Mouse (Mus musculus): ENCODE measurements around the gene Gpr152. TPM values are rescaled to one million over a fixed set of nuclear protein-coding genes. Genes with fewer than 3 reads are reported as not detected.

The Gpr152 gene
- polyA plus RNA-seq, 1 experiment from 2014 or later, result not detected

DNA sequence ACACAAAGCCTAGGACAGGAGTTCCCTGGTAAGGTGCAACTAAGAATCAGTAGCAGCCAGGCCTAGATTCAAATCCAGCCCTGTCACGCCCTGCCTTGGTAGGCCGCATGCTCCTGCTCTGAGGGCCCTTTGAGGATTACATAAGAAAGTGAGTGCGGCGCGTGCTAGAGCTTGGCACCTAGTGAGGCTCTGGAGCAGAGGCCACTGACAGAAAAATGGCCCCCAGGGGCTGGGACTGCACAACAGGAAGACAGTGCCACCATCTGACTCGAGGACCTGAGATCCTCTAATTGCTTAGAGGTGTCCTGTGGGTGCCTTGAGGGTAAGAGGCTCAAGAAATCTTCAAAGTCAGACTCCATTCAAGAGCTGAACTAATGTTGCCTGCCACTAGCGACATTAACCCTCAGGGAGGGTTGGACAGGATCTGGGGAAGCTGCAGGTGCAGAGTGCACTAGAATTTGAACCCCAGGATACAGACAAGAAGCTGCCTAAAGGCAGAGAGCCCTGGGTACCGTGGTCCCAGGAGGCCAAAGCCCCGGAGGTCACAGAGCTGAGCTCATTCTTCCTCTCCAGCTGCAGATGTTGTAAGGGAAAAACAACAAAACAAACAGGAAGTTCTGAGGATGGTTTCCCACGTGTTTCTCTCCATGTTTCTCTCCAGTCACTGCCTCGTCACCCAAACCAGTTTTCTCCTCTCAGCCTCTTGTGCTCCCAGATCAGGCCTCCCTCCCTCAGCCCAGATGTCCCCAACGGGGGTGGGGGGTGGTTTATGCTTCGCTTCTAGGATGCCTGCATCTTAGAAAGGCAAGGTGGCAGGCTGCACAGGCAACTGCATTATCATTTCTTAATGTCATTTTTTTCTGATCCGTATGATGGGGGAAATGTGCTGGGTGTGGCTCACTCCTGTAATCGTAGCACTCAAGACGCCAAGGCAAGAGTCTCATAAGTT is 5.2 kb downstream of the Gpr152 start:
- Histone ChIP-seq H3K4me3 (replicated peaks) (no peak overlapping the region), H3K27me3 (peaks cover 19% of the 10 kb centered on the region; the same call in 1 of the 2 replicates), H3K4me1 (replicated peaks) (peaks cover 43% of the 10 kb centered on the region), H3K9me3 (replicated peaks) (no peaks in the 10 kb centered on the region), H3K36me3 (replicated peaks) (no peaks in the 10 kb centered on the region), H3K9ac (no peak overlapping the region), H3K27ac (replicated peaks) (no peak overlapping the region), H3K4me2 (no peak overlapping the region)
- 63% methylated on average over 16 of the region's 16 CpGs for WGBS (ENCODE audit: insufficient replicate concordance)
- no peak for ATAC-seq (ENCODE audit: insufficient read depth)

DNA sequence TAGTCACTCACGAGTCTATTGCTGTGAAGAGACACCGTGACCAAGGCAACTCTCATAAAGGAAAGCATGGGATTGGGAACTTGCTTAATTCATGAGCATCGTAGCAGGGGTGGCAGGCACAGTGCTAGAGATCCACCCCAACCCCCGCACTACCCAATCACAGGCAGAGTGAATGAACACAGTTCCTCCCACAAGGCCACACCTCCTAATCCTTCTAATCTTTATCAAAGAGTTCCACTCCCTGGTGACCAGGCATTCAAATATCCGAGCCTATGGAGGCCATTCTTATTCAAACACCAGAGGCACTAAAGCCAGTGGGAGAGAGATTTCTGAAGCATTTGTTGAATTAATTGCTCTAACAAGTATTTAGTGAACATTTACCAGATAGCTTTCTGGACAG is 6.3 kb downstream of the Gpr152 start:
- Histone ChIP-seq H3K9me3 (replicated peaks) (no peaks in the 10 kb centered on the region), H3K27ac (replicated peaks) (no peak overlapping the region), H3K4me1 (replicated peaks) (peaks cover 47% of the 10 kb centered on the region), H3K27me3 (peaks cover 11% of the 10 kb centered on the region; the same call in 1 of the 2 replicates), H3K4me2 (no peak overlapping the region), H3K9ac (no peak overlapping the region), H3K4me3 (replicated peaks) (no peak overlapping the region), H3K36me3 (replicated peaks) (peaks cover 10% of the 10 kb centered on the region; the same call in 1 of the 2 replicates)
- no peak for ATAC-seq (ENCODE audit: insufficient read depth)
- WGBS (ENCODE audit: insufficient replicate concordance), result 76% methylated on average over 5 of the region's 5 CpGs

DNA sequence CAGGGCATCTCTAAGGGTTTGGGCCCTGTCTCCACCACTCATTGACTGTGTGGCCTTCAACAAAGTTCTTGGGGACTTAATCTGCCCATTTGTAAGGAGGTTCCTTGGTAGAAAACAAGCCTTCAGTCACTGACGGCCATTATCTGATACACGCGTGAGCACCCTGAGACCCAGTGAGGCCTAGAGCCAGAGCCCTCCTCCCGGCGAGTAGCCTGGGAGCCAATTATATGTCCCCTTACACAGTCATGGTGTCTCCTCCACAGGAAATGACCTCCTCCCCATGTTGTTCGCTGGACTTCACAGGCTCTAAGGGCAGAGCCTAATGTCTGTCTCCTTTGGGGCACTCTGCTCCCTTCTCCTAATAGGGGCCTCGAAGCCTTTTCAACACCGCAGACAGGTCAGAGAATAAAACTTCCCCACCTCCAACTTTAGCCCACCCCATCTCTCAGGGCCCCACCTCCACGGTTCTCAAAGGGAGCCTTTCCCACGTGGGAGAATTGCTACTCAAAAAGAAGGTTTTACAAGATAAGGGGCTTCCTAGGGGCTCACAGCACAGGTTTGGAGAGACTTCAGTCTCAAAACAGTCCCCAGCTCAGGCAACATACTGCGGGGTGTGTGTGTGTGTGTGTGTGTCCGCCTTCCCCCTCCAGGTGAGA is 6.9 kb downstream of the Gpr152 start:
- Histone ChIP-seq H3K4me1 (replicated peaks) (peaks cover 47% of the 10 kb centered on the region), H3K27ac (replicated peaks) (no peak overlapping the region), H3K36me3 (replicated peaks) (peaks cover 15% of the 10 kb centered on the region; the same call in 1 of the 2 replicates), H3K4me3 (replicated peaks) (no peak overlapping the region), H3K4me2 (no peak overlapping the region), H3K9me3 (replicated peaks) (no peaks in the 10 kb centered on the region), H3K27me3 (peaks cover 6% of the 10 kb centered on the region; the same call in 1 of the 2 replicates), H3K9ac (no peak overlapping the region)
- WGBS (ENCODE audit: insufficient replicate concordance), result 65% methylated on average over 12 of the region's 12 CpGs
- ATAC-seq (ENCODE audit: insufficient read depth), result no peak

DNA sequence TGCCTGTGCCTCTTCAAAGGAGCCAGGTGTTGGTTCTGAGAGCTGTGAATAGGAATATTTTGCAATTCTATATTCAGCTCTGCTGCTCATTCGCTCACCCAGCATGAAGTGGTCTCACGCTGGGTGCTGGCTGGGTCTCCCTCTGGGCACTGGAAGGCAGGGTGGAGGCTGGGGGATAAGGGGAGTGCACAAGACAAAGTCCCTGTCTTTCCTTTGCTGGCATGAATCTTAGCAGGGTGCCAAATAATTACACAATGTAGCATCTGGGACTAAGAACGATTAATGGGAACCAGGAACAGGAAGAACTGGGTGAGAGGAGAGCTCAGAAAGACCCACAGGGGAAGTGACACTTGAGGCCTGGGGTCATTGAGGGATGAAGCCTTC is 7.4 kb downstream of the Gpr152 start:
- H3K9me3 ChIP-seq (replicated peaks), result no peaks in the 10 kb centered on the region
- no peak overlapping the region for H3K9ac ChIP-seq
- H3K27me3 ChIP-seq, result peaks cover 5% of the 10 kb centered on the region; the same call in 1 of the 2 replicates
- no peak overlapping the region for H3K4me2 ChIP-seq
- no peak for ATAC-seq (ENCODE audit: insufficient read depth)
- peaks cover 50% of the 10 kb centered on the region for H3K4me1 ChIP-seq (replicated peaks)
- WGBS (ENCODE audit: insufficient replicate concordance), result 51% methylated on average over 3 of the region's 3 CpGs
- H3K27ac ChIP-seq (replicated peaks), result no peak overlapping the region
- peaks cover 20% of the 10 kb centered on the region; the same call in 1 of the 2 replicates for H3K36me3 ChIP-seq (replicated peaks)
- no peak overlapping the region for H3K4me3 ChIP-seq (replicated peaks)

DNA sequence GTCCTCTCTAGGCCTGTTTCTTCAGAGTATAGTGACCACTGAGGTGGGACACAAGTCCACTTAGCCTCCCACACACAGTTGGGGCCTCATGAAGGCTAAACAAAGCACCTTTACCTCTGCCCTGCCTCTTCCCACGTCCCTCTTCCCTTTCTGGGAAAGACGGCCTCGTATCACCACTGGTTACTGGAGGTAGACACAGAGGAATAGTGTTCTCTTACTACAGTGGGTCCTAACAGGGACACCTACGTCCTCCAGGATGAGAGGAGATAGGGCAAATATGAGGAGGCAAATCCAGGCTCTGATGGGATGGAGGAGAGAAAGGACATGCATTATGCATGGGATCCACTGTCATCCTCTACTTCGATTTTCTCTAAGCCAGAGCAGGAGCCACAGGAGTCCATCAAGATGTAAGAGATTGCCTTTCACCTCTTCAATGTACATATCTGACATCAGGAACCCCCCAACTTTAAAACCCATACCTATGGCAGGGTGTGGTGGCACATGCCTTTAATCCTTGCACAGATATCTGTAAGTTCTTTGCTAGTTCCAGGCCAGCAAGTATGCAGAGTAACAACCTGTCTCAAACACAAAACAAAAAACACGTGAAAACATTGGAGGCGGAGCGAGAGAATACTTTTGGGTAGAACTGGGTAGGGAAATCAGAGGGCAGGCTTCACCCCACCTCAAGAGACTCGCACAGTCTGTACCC is 8.3 kb downstream of the Gpr152 start:
- ATAC-seq (ENCODE audit: insufficient read depth), result peak; percentile 4; the same call in 1 of the 2 replicates
- Histone ChIP-seq H3K4me1 (replicated peaks) (peaks cover 50% of the 10 kb centered on the region), H3K9ac (peak overlapping the region; percentile 6; the same call in 1 of the 2 replicates), H3K36me3 (replicated peaks) (peaks cover 28% of the 10 kb centered on the region; the same call in 1 of the 2 replicates), H3K9me3 (replicated peaks) (no peaks in the 10 kb centered on the region), H3K27ac (replicated peaks) (0 out of 2 replicates have a peak overlapping the region, but pooled peaks have one; percentile 6), H3K27me3 (no peaks in the 10 kb centered on the region), H3K4me2 (peak overlapping the region; percentile 85), H3K4me3 (replicated peaks) (peak overlapping the region; percentile 79)
- 40% methylated on average over 9 of the region's 9 CpGs for WGBS (ENCODE audit: insufficient replicate concordance)

DNA sequence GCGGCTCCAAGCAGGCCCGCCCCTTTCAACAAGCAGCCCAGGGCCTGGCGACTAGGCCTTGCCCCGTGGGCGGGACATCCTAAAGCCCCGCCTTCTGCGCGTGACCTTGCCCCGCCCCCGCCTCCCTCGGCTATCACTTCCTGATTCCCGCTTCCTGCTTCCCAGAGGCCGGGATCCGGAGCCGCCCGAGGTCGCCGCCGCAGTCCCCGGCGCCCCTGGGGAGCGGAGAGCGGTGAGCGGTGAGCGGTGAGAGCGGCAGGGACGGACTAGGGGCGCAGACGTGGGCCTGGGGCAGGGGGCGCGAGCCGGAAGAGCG is 8.9 kb downstream of the Gpr152 start, which contains the start of gene Coro1b:
Coro1b (plus strand) TSS at position 129 of the 316 bp plus-strand sequence.
- peak within 1 kb of the TSS; percentile 79 for H3K4me3 ChIP-seq (replicated peaks)
- peaks cover 52% of the 10 kb centered on the region for H3K4me1 ChIP-seq (replicated peaks)
- peaks cover 33% of the 10 kb centered on the region for H3K36me3 ChIP-seq (replicated peaks)
- peak within 1 kb of the TSS; percentile 85 for H3K4me2 ChIP-seq
- H3K9me3 ChIP-seq (replicated peaks), result no peaks in the 10 kb centered on the region
- peak within 1 kb of the TSS; percentile 79 for H3K27ac ChIP-seq (replicated peaks)
- H3K9ac ChIP-seq, result peak within 1 kb of the TSS; percentile 86
- H3K27me3 ChIP-seq, result no peaks in the 10 kb centered on the region
- under 1% methylated on average over 33 of the region's 33 CpGs for WGBS (ENCODE audit: insufficient replicate concordance)
- ATAC-seq (ENCODE audit: insufficient read depth), result peak; percentile 86

DNA sequence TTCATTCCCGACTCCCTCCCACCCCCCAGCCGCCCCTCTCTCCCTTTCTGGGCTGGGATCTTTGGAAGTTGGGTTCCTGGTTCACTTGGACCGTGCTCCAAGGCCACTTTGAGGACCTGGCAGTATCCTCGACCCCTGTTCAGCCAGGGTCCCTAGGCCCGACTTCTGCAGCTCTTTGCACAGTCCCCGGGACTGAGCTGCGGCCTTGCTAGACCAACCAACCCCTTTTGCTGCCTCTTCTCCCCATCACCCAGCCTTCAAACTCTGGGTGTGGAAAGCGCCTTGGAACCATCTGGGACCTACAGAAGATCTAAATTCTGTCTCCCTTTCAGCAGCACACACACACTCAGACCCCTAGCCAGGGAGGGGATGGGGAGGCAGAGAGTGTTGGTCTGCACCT is 9.2 kb downstream of the Gpr152 start:
- Histone ChIP-seq H3K36me3 (replicated peaks) (peaks cover 37% of the 10 kb centered on the region), H3K4me1 (replicated peaks) (peaks cover 55% of the 10 kb centered on the region), H3K27ac (replicated peaks) (peak overlapping the region; percentile 79), H3K4me2 (peak overlapping the region; percentile 85), H3K4me3 (replicated peaks) (peak overlapping the region; percentile 79), H3K9ac (peak overlapping the region; percentile 86), H3K9me3 (replicated peaks) (no peaks in the 10 kb centered on the region), H3K27me3 (no peaks in the 10 kb centered on the region)
- WGBS (ENCODE audit: insufficient replicate concordance), result 0% methylated on average over 8 of the region's 8 CpGs
- peak; percentile 25 for ATAC-seq (ENCODE audit: insufficient read depth)

DNA sequence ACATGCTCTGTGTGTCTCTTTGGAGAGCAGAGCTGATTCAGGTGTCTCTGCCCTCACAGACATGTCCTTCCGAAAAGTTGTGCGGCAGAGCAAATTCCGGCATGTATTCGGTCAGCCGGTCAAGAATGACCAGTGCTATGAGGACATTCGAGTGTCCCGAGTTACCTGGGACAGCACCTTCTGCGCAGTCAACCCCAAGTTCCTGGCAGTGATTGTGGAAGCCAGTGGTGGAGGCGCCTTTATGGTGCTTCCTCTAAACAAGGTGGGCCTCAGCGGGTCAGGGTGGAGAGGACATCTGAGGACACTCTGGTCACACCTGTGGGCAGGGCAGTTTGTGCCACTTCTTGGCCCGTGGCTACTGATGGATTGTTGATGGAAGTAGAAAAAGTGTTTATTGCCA is 9.7 kb downstream of the Gpr152 start:
- no peak for ATAC-seq (ENCODE audit: insufficient read depth)
- peaks cover 56% of the 10 kb centered on the region for H3K4me1 ChIP-seq (replicated peaks)
- no peaks in the 10 kb centered on the region for H3K27me3 ChIP-seq
- H3K9ac ChIP-seq, result peak overlapping the region; percentile 86
- H3K36me3 ChIP-seq (replicated peaks), result peaks cover 37% of the 10 kb centered on the region
- peak overlapping the region; percentile 85 for H3K4me2 ChIP-seq
- H3K9me3 ChIP-seq (replicated peaks), result no peaks in the 10 kb centered on the region
- WGBS (ENCODE audit: insufficient replicate concordance), result 64% methylated on average over 11 of the region's 11 CpGs
- peak overlapping the region; percentile 79 for H3K4me3 ChIP-seq (replicated peaks)
- peak overlapping the region; percentile 79 for H3K27ac ChIP-seq (replicated peaks)

DNA sequence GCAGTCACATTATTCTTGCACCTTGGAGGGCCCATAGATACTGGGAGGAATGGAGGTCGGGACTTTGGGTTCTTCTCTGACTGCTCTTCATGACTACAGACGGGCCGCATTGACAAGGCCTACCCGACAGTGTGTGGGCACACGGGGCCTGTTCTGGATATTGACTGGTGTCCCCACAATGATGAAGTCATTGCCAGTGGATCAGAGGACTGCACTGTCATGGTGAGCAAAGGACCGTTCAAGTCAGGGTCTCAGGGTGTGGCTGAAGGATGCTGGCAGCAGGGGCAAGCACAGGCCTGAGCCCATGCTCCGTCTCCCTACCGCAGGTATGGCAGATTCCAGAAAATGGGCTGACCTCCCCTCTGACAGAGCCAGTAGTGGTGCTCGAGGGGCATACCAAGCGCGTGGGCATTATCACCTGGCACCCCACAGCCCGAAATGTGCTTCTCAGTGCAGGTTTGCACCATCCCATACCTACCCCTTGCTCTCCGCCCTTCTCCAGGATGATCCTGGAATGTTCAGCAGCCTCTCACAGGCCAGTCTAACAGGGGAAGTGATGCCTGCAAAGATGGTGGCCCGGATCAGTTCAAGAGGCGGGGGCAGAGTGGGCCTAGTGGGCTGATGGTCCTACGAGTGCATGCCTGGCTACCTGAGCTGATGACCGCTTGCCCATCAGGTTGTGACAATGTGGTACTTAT is 10.3 kb downstream of the Gpr152 start:
- H3K4me2 ChIP-seq, result peak overlapping the region; percentile 85
- H3K4me1 ChIP-seq (replicated peaks), result peaks cover 57% of the 10 kb centered on the region
- H3K27ac ChIP-seq (replicated peaks), result no peak overlapping the region; the same call in 1 of the 2 replicates
- H3K27me3 ChIP-seq, result no peaks in the 10 kb centered on the region
- H3K9ac ChIP-seq, result no peak overlapping the region
- WGBS (ENCODE audit: insufficient replicate concordance), result 86% methylated on average over 17 of the region's 17 CpGs
- H3K4me3 ChIP-seq (replicated peaks), result no peak overlapping the region; the same call in 1 of the 2 replicates
- no peak for ATAC-seq (ENCODE audit: insufficient read depth)
- no peaks in the 10 kb centered on the region for H3K9me3 ChIP-seq (replicated peaks)
- peaks cover 37% of the 10 kb centered on the region for H3K36me3 ChIP-seq (replicated peaks)

Measured in liver, embryonic 15.5 days (tissue).